Mouse (Mus musculus) cerebellum, adult 11 months (tissue): Measurements from ENCODE around the gene Klri2.
"Not testable (repeated sequence)": the region's sequence is repeated elsewhere in the genome, so short reads cannot be mapped to it uniquely, and the experiment has no call there.

Source experiments
- DNase-seq: peaks from one replicate; pipeline ENCODE4 v3.0.0; 2022

Gene Klri2

GRCm38 (mm10) chr6:129740069-129740721, at the start of gene Klri2:
Gene Klri2 (minus strand): TSS chr6:129740484.
- DNase-seq: no peak

GRCm38 (mm10) chr6:129784170-129784569, 43.9 kb upstream of the Klri2 start, which contains the start of gene Gm156:
Gene Gm156 (minus strand): TSS chr6:129784270.
- DNase-seq: not testable (repeated sequence)

- no peak for DNase-seq
These were observed 7.4 kb upstream of the Klri2 start for GRCm38 (mm10) chr6:129747654-129748032.

GRCm38 (mm10) chr6:129747016-129747653, 6.9 kb upstream of the Klri2 start:
- DNase-seq: no peak

GRCm38 (mm10) chr6:129746151-129746550, 5.9 kb upstream of the Klri2 start:
- DNase-seq: no peak

GRCm38 (mm10) chr6:129736414-129736813, 3.9 kb downstream of the Klri2 start:
- no peak for DNase-seq

- DNase-seq: no peak
These were observed 13.0 kb downstream of the Klri2 start for GRCm38 (mm10) chr6:129727237-129727636.

GRCm38 (mm10) chr6:129721390-129721789, 18.9 kb downstream of the Klri2 start:
- DNase-seq: no peak

- DNase-seq: no peak
These were observed 19.8 kb downstream of the Klri2 start for GRCm38 (mm10) chr6:129720487-129720886.

- no peak for DNase-seq
These were observed 23.3 kb downstream of the Klri2 start, which contains the start of gene Klri1 for GRCm38 (mm10) chr6:129717032-129717431. Gene Klri1 (minus strand): TSS chr6:129717132.

- DNase-seq: no peak
These were observed 26.7 kb downstream of the Klri2 start for GRCm38 (mm10) chr6:129713566-129713965.

GRCm38 (mm10) chr6:129691436-129691835, 48.8 kb downstream of the Klri2 start:
- DNase-seq: not testable (repeated sequence)

GRCm38 (mm10) chr6:129680379-129680778, 59.9 kb downstream of the Klri2 start:
- no peak for DNase-seq
